Mouse (Mus musculus): ENCODE measurements at regions not wholly inside any gene's neighbourhood (a gene's known extent, or its start where the extent isn't known, plus 50 kb on each side); places are given as distances from the start of the nearest gene placed in this dataset.

- Histone ChIP-seq H3K27ac (no peak overlapping the region), H3K4me2 (no peak overlapping the region), H3K27me3 (no peaks in the 10 kb centered on the region), H3K9me3 (no peaks in the 10 kb centered on the region), H3K9ac (no peak overlapping the region), H3K4me1 (peaks cover 13% of the 10 kb centered on the region), H3K36me3 (no peaks in the 10 kb centered on the region), H3K4me3 (no peak overlapping the region)
- ATAC-seq (ENCODE audit: borderline replicate concordance, extremely low read depth, low FRiP score, low TSS enrichment) = no peak
- 92% methylated on average over 10 of the region's 10 CpGs for WGBS
Measured at GRCm38 (mm10) chr17:79463074-79463694, 108.3 kb upstream of the Cdc42ep3 start.

- Histone ChIP-seq H3K9me3 (no peaks in the 10 kb centered on the region), H3K9ac (no peak overlapping the region), H3K27ac (no peak overlapping the region), H3K27me3 (no peaks in the 10 kb centered on the region), H3K4me1 (peaks cover 13% of the 10 kb centered on the region), H3K4me2 (no peak overlapping the region), H3K4me3 (no peak overlapping the region), H3K36me3 (no peaks in the 10 kb centered on the region)
- no peak for ATAC-seq (ENCODE audit: borderline replicate concordance, extremely low read depth, low FRiP score, low TSS enrichment)
- WGBS = 91% methylated on average over 9 of the region's 9 CpGs
Measured at GRCm38 (mm10) chr17:79465666-79466065, 110.8 kb upstream of the Cdc42ep3 start.

- no peak for ATAC-seq (ENCODE audit: borderline replicate concordance, extremely low read depth, low FRiP score, low TSS enrichment)
- Histone ChIP-seq H3K4me2 (no peak overlapping the region), H3K4me3 (no peak overlapping the region), H3K4me1 (peaks cover 14% of the 10 kb centered on the region), H3K9ac (no peak overlapping the region), H3K27ac (peak overlapping the region; percentile 56; the same call in 1 of the 2 replicates), H3K27me3 (no peaks in the 10 kb centered on the region), H3K36me3 (no peaks in the 10 kb centered on the region), H3K9me3 (no peaks in the 10 kb centered on the region)
- WGBS = 55% methylated on average over 2 of the region's 2 CpGs
Measured at GRCm38 (mm10) chr17:79471639-79472038, 116.7 kb upstream of the Cdc42ep3 start.

- no peaks in the 10 kb centered on the region for H3K27me3 ChIP-seq
- no peaks in the 10 kb centered on the region for H3K9me3 ChIP-seq
- no peak overlapping the region for H3K4me2 ChIP-seq
- peak; percentile 76 for ATAC-seq (ENCODE audit: borderline replicate concordance, extremely low read depth, low FRiP score, low TSS enrichment)
- H3K4me1 ChIP-seq = peaks cover 14% of the 10 kb centered on the region
- peak overlapping the region; percentile 56 for H3K27ac ChIP-seq
- no peak overlapping the region; the same call in 1 of the 2 replicates for H3K9ac ChIP-seq
- H3K36me3 ChIP-seq = no peaks in the 10 kb centered on the region
- no peak overlapping the region for H3K4me3 ChIP-seq
- WGBS = 20% methylated on average over 10 of the region's 10 CpGs
Measured at GRCm38 (mm10) chr17:79472106-79472995, 117.5 kb upstream of the Cdc42ep3 start.

- no peaks in the 10 kb centered on the region for H3K9me3 ChIP-seq
- no peak for ATAC-seq (ENCODE audit: borderline replicate concordance, extremely low read depth, low FRiP score, low TSS enrichment)
- H3K4me2 ChIP-seq = no peak overlapping the region
- 70% methylated on average over 8 of the region's 8 CpGs for WGBS
- no peak overlapping the region for H3K27ac ChIP-seq
- H3K4me3 ChIP-seq = no peak overlapping the region
- H3K27me3 ChIP-seq = no peaks in the 10 kb centered on the region
- H3K36me3 ChIP-seq = no peaks in the 10 kb centered on the region
- no peak overlapping the region for H3K9ac ChIP-seq
- H3K4me1 ChIP-seq = peaks cover 14% of the 10 kb centered on the region
Measured at GRCm38 (mm10) chr17:79476671-79477070, 121.8 kb upstream of the Cdc42ep3 start.

- Histone ChIP-seq H3K4me2 (no peak overlapping the region), H3K9ac (no peak overlapping the region), H3K9me3 (no peaks in the 10 kb centered on the region), H3K4me1 (no peaks in the 10 kb centered on the region), H3K4me3 (no peak overlapping the region), H3K27me3 (no peaks in the 10 kb centered on the region), H3K27ac (no peak overlapping the region), H3K36me3 (no peaks in the 10 kb centered on the region)
- no peak for ATAC-seq (ENCODE audit: borderline replicate concordance, extremely low read depth, low FRiP score, low TSS enrichment)
- 74% methylated on average over 6 of the region's 6 CpGs for WGBS
Measured at GRCm38 (mm10) chr17:79481112-79481738, 126.3 kb upstream of the Cdc42ep3 start.

- Histone ChIP-seq H3K9ac (no peak overlapping the region), H3K36me3 (no peaks in the 10 kb centered on the region), H3K27ac (no peak overlapping the region), H3K4me1 (no peaks in the 10 kb centered on the region), H3K27me3 (no peaks in the 10 kb centered on the region), H3K4me2 (no peak overlapping the region), H3K4me3 (no peak overlapping the region), H3K9me3 (no peaks in the 10 kb centered on the region)
- 80% methylated on average over 4 of the region's 4 CpGs for WGBS
- ATAC-seq (ENCODE audit: borderline replicate concordance, extremely low read depth, low FRiP score, low TSS enrichment) = no peak
Measured at GRCm38 (mm10) chr17:79481936-79482335, 127.0 kb upstream of the Cdc42ep3 start.

GRCm38 (mm10) chr17:79485239-79485638 is 126.4 kb upstream of the Rmdn2 start:
- WGBS = 63% methylated on average over 5 of the region's 5 CpGs
- Histone ChIP-seq H3K27me3 (no peaks in the 10 kb centered on the region), H3K9ac (no peak overlapping the region), H3K36me3 (no peaks in the 10 kb centered on the region), H3K27ac (no peak overlapping the region), H3K9me3 (no peaks in the 10 kb centered on the region), H3K4me1 (no peaks in the 10 kb centered on the region), H3K4me2 (no peak overlapping the region), H3K4me3 (no peak overlapping the region)
- ATAC-seq (ENCODE audit: borderline replicate concordance, extremely low read depth, low FRiP score, low TSS enrichment) = no peak

- Histone ChIP-seq H3K9me3 (no peaks in the 10 kb centered on the region), H3K27me3 (no peaks in the 10 kb centered on the region), H3K4me2 (no peak overlapping the region), H3K36me3 (no peaks in the 10 kb centered on the region), H3K4me1 (no peaks in the 10 kb centered on the region), H3K4me3 (no peak overlapping the region), H3K27ac (no peak overlapping the region), H3K9ac (no peak overlapping the region)
- 60% methylated on average over 6 of the region's 6 CpGs for WGBS
- no peak for ATAC-seq (ENCODE audit: borderline replicate concordance, extremely low read depth, low FRiP score, low TSS enrichment)
Measured at GRCm38 (mm10) chr17:79489306-79489705, 122.4 kb upstream of the Rmdn2 start.

GRCm38 (mm10) chr17:79497629-79498028 is 114.0 kb upstream of the Rmdn2 start:
- ATAC-seq (ENCODE audit: borderline replicate concordance, extremely low read depth, low FRiP score, low TSS enrichment) = no peak
- no peaks in the 10 kb centered on the region for H3K9me3 ChIP-seq
- WGBS = 47% methylated on average over 4 of the region's 4 CpGs
- no peaks in the 10 kb centered on the region for H3K36me3 ChIP-seq
- 0 out of 2 replicates have a peak, but pooled peaks cover 2% of the 10 kb centered on the region for H3K4me1 ChIP-seq
- H3K4me3 ChIP-seq = no peak overlapping the region
- H3K9ac ChIP-seq = no peak overlapping the region
- H3K27me3 ChIP-seq = no peaks in the 10 kb centered on the region
- H3K4me2 ChIP-seq = no peak overlapping the region
- no peak overlapping the region for H3K27ac ChIP-seq

GRCm38 (mm10) chr17:79498321-79498720 is 113.3 kb upstream of the Rmdn2 start:
- no peak overlapping the region for H3K27ac ChIP-seq
- H3K27me3 ChIP-seq = no peaks in the 10 kb centered on the region
- H3K4me2 ChIP-seq = no peak overlapping the region
- no peaks in the 10 kb centered on the region for H3K9me3 ChIP-seq
- ATAC-seq (ENCODE audit: borderline replicate concordance, extremely low read depth, low FRiP score, low TSS enrichment) = no peak
- H3K36me3 ChIP-seq = no peaks in the 10 kb centered on the region
- H3K9ac ChIP-seq = no peak overlapping the region
- 88% methylated on average over 9 of the region's 9 CpGs for WGBS
- 0 out of 2 replicates have a peak, but pooled peaks cover 2% of the 10 kb centered on the region for H3K4me1 ChIP-seq
- H3K4me3 ChIP-seq = no peak overlapping the region

GRCm38 (mm10) chr17:79501031-79501474 is 110.6 kb upstream of the Rmdn2 start:
- H3K4me1 ChIP-seq = 0 out of 2 replicates have a peak, but pooled peaks cover 2% of the 10 kb centered on the region

More at GRCm38 (mm10) chr17:79501031-79501474, 110.6 kb upstream of the Rmdn2 start:
- ATAC-seq (ENCODE audit: borderline replicate concordance, extremely low read depth, low FRiP score, low TSS enrichment) = no peak; the same call in 1 of the 2 replicates
- Histone ChIP-seq H3K27ac (no peak overlapping the region), H3K36me3 (no peaks in the 10 kb centered on the region), H3K4me3 (no peak overlapping the region), H3K4me2 (no peak overlapping the region), H3K27me3 (no peaks in the 10 kb centered on the region), H3K9ac (no peak overlapping the region), H3K9me3 (no peaks in the 10 kb centered on the region)
- 55% methylated on average over 1 of the region's 1 CpGs for WGBS

Measured in lung, embryonic 15.5 days (tissue).